Mouse (Mus musculus) Muller cell, postnatal 12 days (primary cell): ENCODE measurements at regions not wholly inside any gene's neighbourhood (a gene's known extent, or its start where the extent isn't known, plus 50 kb on each side); places are given as distances from the start of the nearest gene placed in this dataset.

Experiments used
- DNase-seq: peaks from one replicate; pipeline ENCODE4 v3.0.0-alpha.2; 2015; ENCODE audit errors: inconsistent ontology term

- no peak for DNase-seq
These were observed 314.0 kb upstream of the Agtr1b start for GRCm38 (mm10) chr3:20680944-20681494.

- DNase-seq = no peak
These were observed 294.9 kb upstream of the Agtr1b start for GRCm38 (mm10) chr3:20661883-20662282.

- peak; percentile 24 for DNase-seq
These were observed 288.4 kb upstream of the Agtr1b start for GRCm38 (mm10) chr3:20655345-20655744.
